Mouse (Mus musculus) heart, adult 2 months (tissue): ENCODE measurements around the gene Ccnd1.

Experiments used
- CTCF ChIP-seq: fragments of 200-600 bp; IDR thresholded peaks from 2 replicates; pipeline ENCODE4 v1.8.1; 2022; ENCODE audit warnings: antibody characterized with exemption, mild to moderate bottlenecking, moderate library complexity
- POLR2A ChIP-seq: fragments of 200-500 bp; IDR thresholded peaks from 2 replicates; pipeline ENCODE4 v1.6.1; 2011; ENCODE audit warnings: mild to moderate bottlenecking, low read depth, low read length, control low read depth; ENCODE audit not compliant: insufficient read depth

- TF ChIP-seq POLR2A: no peak
- TF ChIP-seq CTCF: no peak
Observed at GRCm38 (mm10) chr7:144927591-144927990, 12.1 kb downstream of the Ccnd1 start.
